Mouse (Mus musculus) spleen, adult 10 weeks (tissue): Measurements from ENCODE around the gene R3hdm2. TPM values are rescaled to one million over a fixed set of nuclear protein-coding genes. Genes with fewer than 3 reads are reported as not detected.

Source experiments
- polyA plus RNA-seq: library from polyadenylated mRNA; stranded (reverse); fragments of 350-450 nt; fragmentation: Illumina TruSeq; extraction: RNeasy Lipid Tissue Mini Kit (QIAGEN cat#74804); gene quantifications from one replicate; pipeline ENCODE4 v1.2.3, GENCODE M21; 2015; ENCODE audit warnings: low replicate concordance; ENCODE audit not compliant: insufficient read depth

The R3hdm2 gene
- polyA plus RNA-seq, result 99.4 TPM

GRCm38 (mm10) chr10:127380251-127380691 lies at the start of gene R3hdm2:
R3hdm2 (plus strand) TSS chr10:127380327.

DNA sequence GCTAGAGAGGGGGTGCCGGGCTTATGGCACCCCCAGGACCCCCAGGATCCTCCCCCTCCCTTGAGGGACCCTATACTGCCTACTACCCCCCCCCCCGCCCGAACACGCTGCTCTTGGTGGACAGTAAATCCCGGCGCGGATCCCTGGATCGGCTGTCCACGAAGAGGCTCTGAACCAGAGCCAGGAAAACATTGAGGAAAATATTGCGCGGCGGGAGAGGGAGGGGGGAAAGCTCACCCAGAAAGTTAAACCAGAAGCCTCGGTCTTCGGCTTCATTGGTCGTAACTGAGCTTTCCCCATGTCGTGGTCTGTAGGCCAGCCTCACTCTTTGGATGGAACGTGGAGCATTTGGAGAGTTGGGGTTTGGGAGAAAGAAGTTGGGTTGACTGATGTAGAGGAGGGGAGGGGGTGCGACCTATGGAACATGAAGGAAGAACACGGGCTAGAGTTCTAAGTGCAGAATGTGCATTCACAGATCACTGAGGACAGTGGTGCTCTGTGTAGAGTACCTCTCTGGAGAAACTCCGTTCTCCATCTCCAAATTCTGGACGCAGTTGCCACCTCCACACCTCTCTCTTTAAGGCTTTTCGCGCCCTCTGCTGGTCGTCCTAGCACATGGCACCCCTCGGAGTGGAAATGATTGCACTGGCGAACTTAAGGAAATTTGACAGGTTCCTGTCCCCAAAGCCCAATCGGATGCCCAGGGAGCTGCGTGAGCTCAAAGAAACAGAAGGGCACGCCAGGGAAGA lies 38.1 kb upstream of the R3hdm2 start, which contains the start of gene Gli1:
TSS of gene Gli1 (minus strand) at position 84 of the 749 bp plus-strand sequence.

GRCm38 (mm10) chr10:127353909-127354895 lies 25.9 kb upstream of the R3hdm2 start, which contains the start of gene Inhbe:
Inhbe (minus strand) TSS chr10:127354411.

DNA sequence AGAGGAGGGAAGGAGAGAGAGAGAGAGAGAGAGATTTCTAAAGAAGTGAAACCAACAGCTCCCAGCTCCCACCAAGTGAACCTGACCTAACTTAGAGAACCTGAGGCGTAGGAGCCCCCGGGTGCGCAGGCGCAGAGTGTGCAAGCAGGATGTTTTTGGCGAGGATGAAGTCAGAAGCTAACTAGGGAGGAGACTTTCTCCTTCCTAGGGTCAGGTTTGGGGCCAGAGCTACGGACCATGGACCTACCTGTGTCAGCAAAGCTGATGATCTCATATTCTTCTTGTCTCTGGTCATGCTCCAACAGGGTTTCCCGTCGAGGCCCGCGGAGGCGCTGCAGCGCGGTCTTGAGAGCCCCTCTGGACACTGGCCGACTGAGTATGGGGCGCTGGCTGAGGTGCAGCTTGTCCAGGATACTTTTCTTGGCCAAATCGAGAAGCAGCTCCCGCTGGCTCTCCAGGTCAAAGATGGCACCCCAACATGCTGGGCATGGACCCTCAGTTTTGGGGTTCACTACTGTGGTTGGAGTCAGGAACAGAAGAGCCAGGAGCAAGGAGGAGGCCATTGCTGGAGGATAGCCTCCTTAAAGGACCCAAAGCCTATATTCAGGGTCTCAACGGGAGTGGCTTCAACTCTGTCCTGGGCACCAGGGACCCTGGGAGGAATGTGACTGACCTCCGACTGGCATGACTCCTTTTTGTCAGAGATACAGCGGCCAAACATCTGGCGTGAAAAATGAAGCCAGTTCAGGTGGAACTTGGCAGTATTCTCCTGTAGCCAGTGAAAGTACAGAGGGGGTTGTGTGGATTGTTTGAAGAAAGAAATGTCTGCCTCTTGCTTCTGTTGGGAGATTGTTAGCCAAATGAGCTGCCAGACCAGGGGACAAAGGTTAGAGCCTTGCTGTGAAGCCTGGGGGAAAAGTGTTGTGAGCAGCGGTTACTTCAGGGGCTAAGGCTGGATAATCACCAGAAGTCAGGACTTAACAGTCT lies 10.0 kb upstream of the R3hdm2 start, which contains the start of gene Inhbc:
TSS of gene Inhbc (minus strand) at position 598 of the 987 bp plus-strand sequence.

DNA sequence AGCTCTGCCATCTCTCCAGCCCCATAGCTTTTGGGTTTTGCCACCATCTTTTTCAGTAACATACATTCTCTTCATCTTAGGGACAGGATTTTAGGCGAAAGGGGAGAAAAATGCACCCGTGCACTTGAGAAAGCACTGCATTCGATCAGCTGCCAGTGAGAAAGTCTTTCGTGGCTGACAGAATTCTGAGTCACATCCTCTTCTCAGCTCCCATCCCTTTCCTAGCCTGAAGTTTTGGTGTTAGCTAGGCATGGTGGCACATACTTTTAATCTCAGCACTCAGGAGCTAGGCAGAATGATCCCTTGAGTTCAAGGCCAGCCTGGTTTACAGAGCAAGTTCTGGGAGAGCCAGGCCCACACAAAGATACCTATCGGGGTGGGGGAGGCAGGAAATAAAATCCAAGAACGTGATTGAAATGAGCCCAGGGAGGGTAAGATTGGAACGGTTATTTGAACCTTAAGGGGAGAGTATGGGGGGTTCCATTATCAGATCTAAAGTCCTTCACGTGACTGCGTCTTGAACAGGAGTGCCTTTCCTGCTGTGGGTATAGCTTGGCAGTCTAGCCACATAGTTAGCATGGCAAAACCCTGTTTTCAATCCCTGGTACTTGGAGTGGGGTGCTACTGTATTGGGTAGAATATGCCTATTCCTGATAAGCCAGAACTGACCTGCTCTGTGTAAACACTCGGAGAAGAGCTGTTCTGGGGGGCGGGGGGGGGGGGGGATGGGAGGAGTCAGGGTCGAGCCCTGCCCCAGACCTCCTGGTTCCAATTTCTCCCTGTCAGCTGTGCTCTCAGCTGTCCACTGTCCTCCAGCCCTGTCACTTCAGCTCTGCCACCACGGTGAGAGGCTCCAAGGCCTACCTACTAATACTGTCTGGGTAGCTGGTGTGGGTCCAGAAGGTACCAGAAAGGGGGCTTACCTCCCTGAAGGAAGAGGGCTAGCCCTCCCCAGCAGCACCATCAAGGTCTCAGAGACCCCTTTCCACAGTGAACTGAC lies 121.1 kb downstream of the R3hdm2 start, which contains the start of gene Stac3:
TSS of gene Stac3 (plus strand) at position 793 of the 1,000 bp plus-strand sequence.

DNA sequence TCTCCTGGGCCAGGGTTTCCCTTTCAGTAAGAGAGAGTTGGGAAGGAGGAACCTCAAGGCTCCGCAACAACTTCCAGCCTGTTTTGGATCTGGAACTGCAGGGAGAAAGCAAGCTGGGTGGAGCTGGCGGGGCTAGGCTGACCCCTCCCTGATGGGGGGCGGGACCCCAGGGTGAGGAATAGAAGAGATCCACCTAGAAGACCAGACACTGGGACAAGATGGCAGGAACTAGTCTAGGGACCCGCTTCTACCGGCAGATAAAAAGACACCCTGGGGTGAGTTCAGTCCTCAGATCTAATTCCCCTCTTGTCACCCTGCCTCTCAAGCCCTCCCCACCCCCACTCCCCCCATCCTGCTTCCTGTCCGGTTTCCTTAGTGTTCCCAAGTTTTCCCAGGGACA lies 134.6 kb downstream of the R3hdm2 start, which contains the start of gene Ndufa4l2:
TSS of gene Ndufa4l2 (plus strand) at position 204 of the 400 bp plus-strand sequence.

GRCm38 (mm10) chr10:127522088-127522581 lies 142.0 kb downstream of the R3hdm2 start, which contains the start of gene Shmt2:
Shmt2 (minus strand) TSS chr10:127522444.

DNA sequence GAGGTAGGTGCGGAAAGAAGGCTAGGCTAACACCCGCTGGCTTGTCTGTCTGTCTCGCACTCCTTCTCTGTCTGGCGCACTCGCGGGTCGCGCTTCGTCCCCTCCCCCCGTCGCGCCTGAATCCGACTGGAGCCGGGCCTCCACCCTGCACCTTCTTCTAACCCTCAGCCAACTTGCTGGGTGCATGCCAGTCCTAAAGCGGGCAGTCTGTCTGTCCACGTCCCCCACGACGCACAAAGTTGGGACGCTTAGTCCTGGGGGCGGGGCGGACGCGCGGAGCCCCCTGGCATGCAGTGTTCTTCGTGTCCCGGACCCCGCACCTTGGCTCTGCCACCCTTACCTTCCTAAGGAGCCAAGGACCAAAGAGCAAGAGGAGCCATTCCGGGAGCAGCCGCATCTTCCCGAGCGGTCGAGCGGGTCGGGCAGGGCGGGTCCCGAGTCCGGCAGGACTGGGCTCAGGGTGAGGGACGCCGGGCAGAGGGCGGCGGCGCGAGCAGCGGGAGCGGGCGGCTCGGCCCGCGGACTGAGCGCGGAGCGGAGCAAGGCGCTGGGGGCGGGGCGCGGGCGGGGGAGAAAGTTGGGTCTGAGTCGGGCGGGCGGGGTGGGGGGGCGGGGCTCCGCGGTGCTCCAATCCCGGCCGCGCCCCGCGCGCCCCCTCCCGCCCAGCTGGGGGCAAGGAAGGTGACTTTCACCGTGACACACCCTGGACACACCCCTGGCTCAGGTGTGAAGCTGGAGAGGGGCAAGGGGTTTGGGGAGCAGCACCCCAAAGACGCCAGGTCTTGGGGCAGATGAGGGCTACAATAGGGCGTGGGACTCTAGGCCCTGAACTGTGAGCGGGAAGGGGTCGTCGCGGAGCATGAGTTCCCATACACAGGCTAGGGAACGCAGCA lies 154.2 kb downstream of the R3hdm2 start, which contains the start of gene Nxph4:
TSS of gene Nxph4 (minus strand) at position 524 of the 893 bp plus-strand sequence.

Other genes with a start within 250 kb of the R3hdm2 start
- 130 TPM for gene B4galnt1, start 215.1 kb upstream of the R3hdm2 start, polyA plus RNA-seq
- gene Slc26a10, start 199.7 kb upstream of the R3hdm2 start, polyA plus RNA-seq, result 1.7 TPM
- gene Arhgef25, start 190.2 kb upstream of the R3hdm2 start, polyA plus RNA-seq, result 13.6 TPM
- gene Dtx3, start 184.6 kb upstream of the R3hdm2 start, polyA plus RNA-seq, result 38.7 TPM
- 37.1 TPM for gene Pip4k2c, start 168.7 kb upstream of the R3hdm2 start, polyA plus RNA-seq
- gene Kif5a, start 117.0 kb upstream of the R3hdm2 start, polyA plus RNA-seq, result 1.6 TPM
- gene Dctn2, start 114.0 kb upstream of the R3hdm2 start, polyA plus RNA-seq, result 61.6 TPM
- 18.9 TPM for gene Mbd6, start 91.3 kb upstream of the R3hdm2 start, polyA plus RNA-seq
- gene Mars, start 68.5 kb upstream of the R3hdm2 start, polyA plus RNA-seq, result 29.4 TPM
- gene Arhgap9, start 58.4 kb upstream of the R3hdm2 start, polyA plus RNA-seq, result 70.2 TPM
- 0.39 TPM for gene Gli1, start 38.4 kb upstream of the R3hdm2 start, polyA plus RNA-seq
- not detected for gene Inhbe, start 25.9 kb upstream of the R3hdm2 start, polyA plus RNA-seq
- gene Inhbc, start 9.9 kb upstream of the R3hdm2 start, polyA plus RNA-seq, result not detected
- 3.6 TPM for gene Stac3, start 121.4 kb downstream of the R3hdm2 start, polyA plus RNA-seq
- gene Ndufa4l2, start 134.6 kb downstream of the R3hdm2 start, polyA plus RNA-seq, result 1.8 TPM
- 27.0 TPM for gene Shmt2, start 142.1 kb downstream of the R3hdm2 start, polyA plus RNA-seq
- not detected for gene Nxph4, start 154.2 kb downstream of the R3hdm2 start, polyA plus RNA-seq
- 26.0 TPM for gene Lrp1, start 240.8 kb downstream of the R3hdm2 start, polyA plus RNA-seq